Mouse (Mus musculus) heart, adult 18-20 months (tissue): ENCODE measurements at regions not wholly inside any gene's neighbourhood (a gene's known extent, or its start where the extent isn't known, plus 50 kb on each side); places are given as distances from the start of the nearest gene placed in this dataset.

Experiments
- DNase-seq, 2 experiments: peaks; one replicate each; pipeline ENCODE4 v3.0.0; 2021 to 2022; ENCODE audit warnings: mixed read lengths in 1 of 2

GRCm38 (mm10) chr5:97656167-97656924 is 199.5 kb upstream of the Gk2 start:
- no peak for DNase-seq

GRCm38 (mm10) chr5:97655266-97655665 is 198.4 kb upstream of the Gk2 start:
- no peak for DNase-seq

GRCm38 (mm10) chr5:97654414-97654813 is 197.6 kb upstream of the Gk2 start:
- DNase-seq, result no peak

- DNase-seq, result no peak
Measured at GRCm38 (mm10) chr5:97642251-97642650, 185.4 kb upstream of the Gk2 start.

- no peak for DNase-seq
Measured at GRCm38 (mm10) chr5:97641646-97642045, 184.8 kb upstream of the Gk2 start.

GRCm38 (mm10) chr5:97636357-97636756 is 179.5 kb upstream of the Gk2 start:
- no peak for DNase-seq

GRCm38 (mm10) chr5:97633766-97634165 is 176.9 kb upstream of the Gk2 start:
- no peak for DNase-seq

- DNase-seq, result no peak
Measured at GRCm38 (mm10) chr5:97632791-97633190, 176.0 kb upstream of the Gk2 start.

- DNase-seq, result no peak
Measured at GRCm38 (mm10) chr5:97625200-97625599, 168.4 kb upstream of the Gk2 start.

- no peak for DNase-seq
Measured at GRCm38 (mm10) chr5:97619890-97620289, 163.1 kb upstream of the Gk2 start.

- DNase-seq, result peak; percentile 7 to 42
Measured at GRCm38 (mm10) chr5:97618411-97618810, 161.6 kb upstream of the Gk2 start.

GRCm38 (mm10) chr5:97602176-97602575 is 145.4 kb upstream of the Gk2 start:
- DNase-seq, result peak; percentile 35 to 45

- no peak for DNase-seq
Measured at GRCm38 (mm10) chr5:97601384-97601783, 144.6 kb upstream of the Gk2 start.

GRCm38 (mm10) chr5:97598741-97599140 is 141.9 kb upstream of the Gk2 start:
- DNase-seq, result no peak

GRCm38 (mm10) chr5:97595916-97596315 is 139.1 kb upstream of the Gk2 start:
- no peak for DNase-seq

GRCm38 (mm10) chr5:97594081-97594480 is 137.3 kb upstream of the Gk2 start:
- no peak for DNase-seq

GRCm38 (mm10) chr5:97582509-97582908 is 125.7 kb upstream of the Gk2 start:
- DNase-seq, result no peak

GRCm38 (mm10) chr5:97565486-97565885 is 108.7 kb upstream of the Gk2 start:
- DNase-seq, result no peak

- DNase-seq, result no peak
Measured at GRCm38 (mm10) chr5:97563724-97564123, 106.9 kb upstream of the Gk2 start.

- no peak for DNase-seq
Measured at GRCm38 (mm10) chr5:97554274-97554673, 97.5 kb upstream of the Gk2 start.

GRCm38 (mm10) chr5:97553122-97553521 is 96.3 kb upstream of the Gk2 start:
- peak in 1 of 2 experiments; percentile 5 for DNase-seq

- DNase-seq, result no peak
Measured at GRCm38 (mm10) chr5:97537492-97538257, 80.9 kb upstream of the Gk2 start.

- no peak for DNase-seq
Measured at GRCm38 (mm10) chr5:97533733-97534132, 76.9 kb upstream of the Gk2 start.

GRCm38 (mm10) chr5:97527555-97527954 is 70.7 kb upstream of the Gk2 start:
- no peak for DNase-seq
